Mouse (Mus musculus) gastrocnemius, adult 8-10 months (tissue): ENCODE data around the gene Nfix. TPM values are rescaled to one million over a fixed set of nuclear protein-coding genes. Genes with fewer than 3 reads are reported as not detected.
A peak's percentile ranks its signal among the peaks of the same experiment; 100 is the strongest.
"Not testable (repeated sequence)": the region's sequence is repeated elsewhere in the genome, so short reads cannot be mapped to it uniquely, and the experiment has no call there.

Experiments used
- DNase-seq, 2 experiments: peaks; one replicate each; pipeline ENCODE4 v3.0.0; 2022; ENCODE audit warnings: low spot score in 2 of 2
- total RNA-seq, 4 experiments: library from RNA; stranded (reverse); gene quantifications; 2 replicates each; pipeline ENCODE4 v1.2.4; 2022

Gene Nfix
- total RNA-seq, 4 experiments from 2014 or later = 507 to 604 (median 532) TPM

- not testable (repeated sequence) for DNase-seq
Measured at GRCm38 (mm10) chr8:84670295-84671006, 129.7 kb downstream of the Nfix start.

- DNase-seq = no peak
Measured at GRCm38 (mm10) chr8:84668731-84669485, 131.2 kb downstream of the Nfix start.

GRCm38 (mm10) chr8:84668081-84668480 is 132.1 kb downstream of the Nfix start:
- no peak for DNase-seq

GRCm38 (mm10) chr8:84665385-84665893 is 134.7 kb downstream of the Nfix start:
- no peak for DNase-seq

GRCm38 (mm10) chr8:84664566-84665384 is 135.4 kb downstream of the Nfix start:
- peak; percentile 61 to 69 for DNase-seq

- peak; percentile 98 to 99 for DNase-seq
Measured at GRCm38 (mm10) chr8:84663483-84664327, 136.4 kb downstream of the Nfix start.

- DNase-seq = peak; percentile 91 to 93
Measured at GRCm38 (mm10) chr8:84662581-84663065, 137.5 kb downstream of the Nfix start, which contains the start of gene Ier2. Gene Ier2, minus strand, starts transcription at chr8:84662852.

- DNase-seq = peak; percentile 20 to 35
Measured at GRCm38 (mm10) chr8:84661961-84662571, 138.1 kb downstream of the Nfix start.

- peak; percentile 88 to 89 for DNase-seq
Measured at GRCm38 (mm10) chr8:84661458-84661871, 138.7 kb downstream of the Nfix start.

- no peak for DNase-seq
Measured at GRCm38 (mm10) chr8:84660819-84661457, 139.2 kb downstream of the Nfix start.

- DNase-seq = no peak
Measured at GRCm38 (mm10) chr8:84659936-84660818, 140.0 kb downstream of the Nfix start.

- no peak for DNase-seq
Measured at GRCm38 (mm10) chr8:84658951-84659350, 141.2 kb downstream of the Nfix start.

GRCm38 (mm10) chr8:84657680-84658079 is 142.5 kb downstream of the Nfix start:
- no peak for DNase-seq

- DNase-seq = no peak
Measured at GRCm38 (mm10) chr8:84657203-84657602, 142.9 kb downstream of the Nfix start.

GRCm38 (mm10) chr8:84656641-84657126 is 143.5 kb downstream of the Nfix start:
- peak; percentile 28 to 57 for DNase-seq

GRCm38 (mm10) chr8:84656191-84656525 is 144.0 kb downstream of the Nfix start:
- DNase-seq = no peak

- no peak for DNase-seq
Measured at GRCm38 (mm10) chr8:84655336-84656190, 144.6 kb downstream of the Nfix start.
